Mouse (Mus musculus) T-helper 17 cell (primary cell): ENCODE measurements around the gene Sgo1.

Experiments used
- in situ Hi-C, 2 experiments: fragments of 300-600 bp; cut with MboI, MseI; formaldehyde crosslinking; loops; 1 replicate in 1 of 2; 2 replicates in 1 of 2; pipeline ENCODE4 v1.15.1; 2025; ENCODE audit warnings: high pct_unique_total_duplicates in 2 of 2

Sgo1 gene

GRCm38 (mm10) chr17:53654596-53654995 is 34.5 kb downstream of the Sgo1 start:
- in situ Hi-C loops = no loop called here

DNA sequence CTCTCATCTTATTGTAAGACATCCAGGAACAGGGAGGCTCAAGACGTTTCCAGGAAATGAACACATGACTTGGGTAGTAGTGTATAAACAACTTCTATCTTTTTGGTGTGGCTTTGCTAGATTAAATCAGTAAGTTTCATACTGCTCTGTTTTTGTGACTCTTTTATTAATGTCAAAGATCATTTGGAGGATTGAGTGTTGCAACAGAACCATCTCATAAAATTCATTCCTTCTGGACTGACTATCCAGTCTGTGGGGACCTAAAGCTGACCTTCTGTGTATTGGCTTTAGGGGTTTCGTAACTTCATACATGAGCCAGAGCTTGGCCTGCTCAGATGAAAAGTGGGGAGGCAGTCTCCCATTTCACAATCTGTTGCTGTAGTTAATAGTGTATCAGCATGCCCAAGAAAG is 38.9 kb downstream of the Sgo1 start:
- in situ Hi-C loops = no loop called here

DNA sequence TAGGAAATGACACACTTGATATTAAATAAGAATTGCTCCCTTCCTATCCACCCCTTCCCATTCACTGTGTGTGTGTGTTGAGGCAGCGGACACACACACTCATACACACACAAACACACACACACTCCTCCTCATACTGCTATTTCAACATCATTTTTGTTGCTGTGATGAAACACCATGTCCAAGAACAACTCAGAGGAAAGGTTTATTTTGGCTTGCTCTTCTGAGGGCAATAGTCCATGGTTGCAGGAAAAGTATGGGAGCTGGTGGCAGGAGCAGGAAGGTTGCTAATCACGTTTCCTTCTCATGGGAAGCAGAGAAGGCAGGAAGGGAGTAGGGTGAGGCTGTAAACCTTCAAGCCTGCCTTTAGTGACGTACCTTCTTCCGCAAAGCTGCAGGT is 45.8 kb downstream of the Sgo1 start:
- in situ Hi-C loops = no loop called here

GRCm38 (mm10) chr17:53631344-53631743 is 57.8 kb downstream of the Sgo1 start:
- in situ Hi-C loops = no loop called here

DNA sequence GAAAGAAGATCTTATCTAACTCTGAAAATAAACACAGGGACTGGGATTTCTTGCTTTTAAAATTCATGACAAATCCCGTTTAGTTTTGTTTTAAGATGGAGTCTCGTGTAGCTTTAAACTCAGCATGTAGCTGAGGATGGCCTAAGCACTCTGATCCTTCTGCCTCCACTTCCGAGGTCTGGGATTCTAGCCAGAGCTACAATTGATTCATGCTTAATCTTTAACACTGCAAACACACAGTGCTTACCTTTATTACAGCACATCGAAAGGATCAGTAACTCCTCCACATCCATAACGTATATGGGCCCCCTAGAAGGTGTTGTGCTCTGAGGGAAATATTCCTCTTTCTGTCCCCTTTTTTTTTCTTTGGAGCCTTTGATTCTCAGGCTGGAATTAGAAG is 61.0 kb downstream of the Sgo1 start:
- in situ Hi-C loops = no loop called here

GRCm38 (mm10) chr17:53627497-53627896 is 61.6 kb downstream of the Sgo1 start:
- in situ Hi-C loops = no loop called here

GRCm38 (mm10) chr17:53626160-53626559 is 63.0 kb downstream of the Sgo1 start:
- in situ Hi-C loops = no loop called here
